Mouse (Mus musculus) right cerebral cortex, postnatal 25 days (tissue): ENCODE results near the gene Acadvl.

Experiments used
- DNase-seq: peaks from one replicate; pipeline ENCODE4 v3.0.0; 2022

The Acadvl gene

DNA sequence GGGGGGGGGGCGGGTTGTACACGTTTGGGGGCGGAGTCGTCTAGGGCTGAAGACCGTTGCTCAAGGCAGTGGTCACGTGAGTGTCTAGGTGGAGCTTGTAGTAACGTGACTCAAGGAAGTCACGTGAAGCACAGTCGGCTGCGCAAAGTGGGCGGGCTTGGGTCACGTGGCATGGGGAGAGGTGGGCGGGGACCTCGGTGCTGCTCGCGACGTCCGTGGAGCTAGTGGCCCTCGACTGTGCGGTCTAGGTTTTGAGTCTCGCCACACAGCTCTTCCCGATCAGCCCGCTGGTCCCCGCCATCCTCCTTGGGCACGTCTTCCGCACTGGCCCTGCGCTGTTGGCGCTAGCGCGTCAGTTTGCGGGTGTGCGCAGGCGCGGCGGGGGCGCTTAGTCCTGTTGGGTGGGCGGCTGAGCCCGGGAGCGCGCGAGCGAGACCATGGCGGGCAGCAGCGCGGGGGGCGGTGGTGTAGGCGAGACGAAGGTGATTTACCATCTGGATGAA, 14.8 kb downstream of the Acadvl start, which contains the start of gene Dvl2:
Gene Dvl2 (plus strand): TSS at position 200 of the 503 bp plus-strand sequence.
- peak; percentile 89 for DNase-seq

DNA sequence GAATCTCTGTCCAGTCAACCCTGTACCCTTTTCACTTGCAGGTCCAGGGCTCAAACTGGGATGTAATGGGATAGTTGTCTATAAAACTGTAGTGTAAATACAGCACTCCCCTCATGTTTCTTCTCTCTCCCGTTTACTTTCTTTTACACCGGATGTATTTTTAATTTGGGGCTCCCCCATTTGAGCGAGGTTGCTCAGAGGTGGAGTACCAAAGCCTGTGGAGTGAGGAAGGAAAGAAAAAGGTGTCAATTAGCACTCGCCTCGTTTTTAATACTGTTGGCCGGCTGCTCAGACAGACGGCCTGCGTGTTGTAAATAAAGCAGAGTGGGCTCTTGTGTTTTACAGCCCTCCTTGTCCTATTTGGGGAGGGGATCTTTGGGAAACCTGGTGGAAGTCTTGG, 15.5 kb downstream of the Acadvl start:
- DNase-seq: no peak

GRCm38 (mm10) chr11:69998567-69999491, 16.4 kb downstream of the Acadvl start:
- no peak for DNase-seq

DNA sequence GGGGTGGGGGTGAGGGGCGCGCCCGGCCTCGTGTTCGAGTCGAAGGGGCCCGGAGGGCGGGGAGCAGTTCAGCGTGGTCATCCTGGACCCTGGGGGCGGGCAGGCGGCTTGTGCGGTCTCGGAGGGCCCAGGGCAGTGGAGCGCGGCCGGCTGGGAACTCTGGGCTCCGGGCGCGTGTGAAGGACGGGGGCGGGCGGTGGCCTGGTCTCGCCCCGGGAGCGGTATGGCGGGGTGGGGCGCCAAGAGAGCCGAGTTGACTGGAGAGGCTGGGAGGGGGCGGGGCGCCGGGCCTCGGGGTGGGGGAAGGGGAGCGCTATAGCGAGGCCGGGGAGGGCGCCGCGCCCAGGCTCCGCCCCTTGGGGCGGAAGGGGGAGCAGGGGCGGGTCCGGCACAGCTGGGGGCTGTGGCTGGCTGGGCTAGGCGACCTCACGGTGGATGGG, 18.1 kb downstream of the Acadvl start:
- peak; percentile 72 for DNase-seq

DNA sequence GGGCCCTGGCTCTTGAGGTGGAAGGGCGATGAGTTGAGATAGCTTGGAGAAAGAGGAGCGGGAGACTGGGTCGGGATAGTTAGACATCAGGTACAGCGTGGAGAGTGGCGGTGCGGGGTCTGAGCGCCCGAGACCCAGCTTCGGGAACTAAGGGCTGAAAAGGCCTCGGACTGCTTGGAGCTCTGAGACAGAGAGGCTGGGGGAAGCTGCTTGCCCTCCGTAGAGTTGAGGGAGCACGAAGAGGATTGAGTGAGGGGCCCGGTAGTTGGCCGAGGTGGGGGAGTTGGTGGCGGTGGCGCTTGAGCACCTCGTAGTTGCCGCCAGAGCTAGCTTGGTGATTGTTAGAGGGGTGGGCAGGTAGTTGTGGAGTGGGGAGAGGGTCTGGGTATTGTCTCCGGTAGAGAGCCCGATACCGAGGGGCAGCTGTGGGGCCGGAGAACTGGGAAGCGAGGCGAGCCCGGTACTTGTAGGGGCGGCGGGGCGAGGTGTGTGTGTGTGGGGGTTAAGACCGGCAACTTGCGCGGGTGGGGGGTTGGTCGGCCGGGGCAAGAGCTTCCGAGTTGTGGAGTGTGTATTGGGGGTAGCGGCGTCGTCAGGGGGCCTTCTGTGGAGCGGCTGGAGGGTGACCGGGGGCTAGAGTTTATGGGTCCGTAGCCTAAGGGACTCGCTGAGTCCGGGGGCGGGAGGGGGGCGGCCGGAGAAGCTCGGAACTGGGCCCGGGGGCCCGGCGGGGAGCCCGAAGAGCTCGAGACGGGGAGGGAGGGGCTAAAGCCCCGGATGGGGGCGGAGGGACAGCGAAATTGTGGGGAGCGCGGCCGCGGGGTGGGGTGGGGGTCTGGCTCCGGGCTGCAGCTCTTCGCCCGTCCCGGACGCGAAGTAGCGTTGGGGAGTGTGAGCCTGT, 18.8 kb downstream of the Acadvl start:
- no peak for DNase-seq

GRCm38 (mm10) chr11:69995391-69995960, 19.7 kb downstream of the Acadvl start, which contains the start of gene Phf23:
Phf23 (plus strand) TSS chr11:69995777.
- peak; percentile 97 for DNase-seq

DNA sequence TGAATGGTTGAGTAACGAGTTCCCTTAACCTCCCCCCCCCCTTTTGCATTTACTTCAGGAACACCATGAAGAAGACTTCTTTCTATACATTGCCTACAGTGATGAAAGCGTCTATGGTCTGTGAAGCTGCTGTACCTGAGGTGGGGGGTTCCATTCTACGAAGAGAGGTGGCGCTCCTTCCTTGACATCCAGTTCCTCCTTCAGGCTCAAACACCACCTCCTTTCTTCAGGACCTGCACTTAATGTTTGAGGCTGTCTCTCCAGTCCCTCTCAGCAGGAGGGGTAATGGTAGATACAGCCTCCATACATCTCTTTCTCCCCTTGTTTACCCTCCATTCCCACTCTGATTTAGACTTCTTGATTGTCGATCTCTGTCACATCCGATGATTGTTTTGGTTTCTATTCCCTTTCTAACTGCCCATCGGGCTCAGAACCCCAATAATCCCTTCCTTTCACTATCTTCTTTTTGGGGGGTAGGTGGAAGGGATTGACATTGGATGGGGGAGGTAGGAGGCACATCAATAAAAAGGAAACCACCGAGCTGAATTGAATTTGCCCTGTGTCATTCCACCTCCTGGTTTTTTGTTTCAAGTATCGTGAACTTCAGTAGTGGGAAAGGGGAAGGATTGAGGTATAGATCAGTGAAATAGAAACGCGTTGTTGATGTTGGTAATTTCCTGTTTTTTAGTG, 20.7 kb downstream of the Acadvl start:
- DNase-seq: no peak

DNA sequence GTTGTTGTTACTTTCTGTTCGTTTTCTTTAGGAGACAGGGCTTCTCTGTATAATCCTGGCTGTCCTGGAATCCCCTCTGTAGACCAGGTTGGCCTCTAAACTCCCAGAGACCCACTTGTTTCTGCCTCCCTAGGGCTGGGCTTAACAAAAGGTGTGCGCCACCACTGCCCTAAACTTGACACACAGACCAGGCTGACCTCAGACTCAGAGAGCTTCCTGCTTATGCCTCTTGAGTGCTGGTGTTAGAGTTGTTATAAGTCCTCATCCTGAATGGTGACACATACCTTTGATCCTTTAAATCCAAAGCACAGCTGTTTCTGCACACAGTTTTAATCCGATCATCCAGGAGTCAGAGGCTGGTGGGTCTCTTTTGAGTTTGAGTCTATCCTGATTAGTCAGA, 22.3 kb downstream of the Acadvl start:
- DNase-seq: no peak

DNA sequence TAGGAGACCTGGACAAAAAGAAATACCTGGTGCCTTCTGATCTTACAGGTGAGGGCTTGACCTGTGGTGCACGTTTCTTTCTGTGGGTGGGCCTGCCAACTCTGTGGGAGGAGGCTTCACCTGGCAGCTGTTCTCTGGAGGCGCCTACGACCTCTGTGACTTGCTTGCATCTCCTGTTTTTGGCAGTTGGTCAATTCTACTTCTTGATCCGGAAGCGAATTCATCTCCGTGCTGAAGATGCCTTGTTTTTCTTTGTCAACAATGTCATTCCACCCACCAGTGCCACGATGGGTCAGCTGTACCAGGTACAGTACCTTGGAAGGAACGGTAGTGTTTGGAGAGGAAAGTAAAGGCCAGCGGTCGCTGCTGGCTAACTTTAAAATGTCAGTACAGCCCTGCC, 22.8 kb downstream of the Acadvl start:
- DNase-seq: no peak

DNA sequence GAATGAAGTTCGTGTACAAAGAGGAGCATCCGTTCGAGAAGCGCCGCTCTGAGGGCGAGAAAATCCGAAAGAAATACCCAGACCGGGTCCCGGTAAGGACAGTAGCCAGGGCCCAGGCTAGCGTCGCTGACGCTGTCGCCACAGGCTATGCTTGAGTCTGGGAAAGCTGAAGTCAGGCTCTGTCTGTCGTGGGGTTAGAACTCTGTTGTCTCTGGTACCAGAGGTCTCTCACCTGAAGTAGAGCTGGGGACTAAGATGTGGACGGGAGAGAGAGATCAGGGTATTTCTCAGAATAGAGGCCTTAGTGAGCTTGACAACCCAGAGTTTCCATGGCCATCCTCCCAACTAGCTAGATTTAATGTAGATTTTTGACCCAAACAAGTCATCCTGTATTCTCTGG, 23.5 kb downstream of the Acadvl start:
- no peak for DNase-seq

GRCm38 (mm10) chr11:69990850-69991691, 24.1 kb downstream of the Acadvl start, which contains the start of gene Gabarap:
Gabarap (plus strand) TSS chr11:69991143.
- DNase-seq: peak; percentile 95

- DNase-seq: no peak
Observed at GRCm38 (mm10) chr11:69989949-69990348, 25.3 kb downstream of the Acadvl start.

GRCm38 (mm10) chr11:69984431-69984830, 30.8 kb downstream of the Acadvl start:
- DNase-seq: no peak

DNA sequence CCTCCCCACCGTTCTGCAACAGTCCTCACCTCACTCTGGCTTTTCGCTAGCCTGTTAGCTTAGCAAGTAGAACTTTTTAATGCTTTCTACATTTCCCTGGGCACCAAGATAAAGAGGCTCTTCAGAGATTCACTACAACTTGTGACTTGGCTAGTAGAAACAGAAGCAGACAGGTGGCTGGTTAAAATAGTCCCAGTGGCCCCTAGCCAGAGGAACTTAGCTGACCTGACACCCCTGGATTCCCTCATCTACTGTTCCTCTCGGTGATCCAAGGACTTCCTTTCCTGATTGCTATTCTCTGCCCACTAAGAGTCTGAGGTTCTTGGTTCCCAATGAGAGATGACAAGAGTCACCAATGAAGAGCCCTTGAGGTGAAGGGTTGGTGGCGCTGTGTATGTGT, 31.8 kb downstream of the Acadvl start:
- DNase-seq: no peak

GRCm38 (mm10) chr11:69982877-69983276, 32.3 kb downstream of the Acadvl start:
- DNase-seq: no peak

DNA sequence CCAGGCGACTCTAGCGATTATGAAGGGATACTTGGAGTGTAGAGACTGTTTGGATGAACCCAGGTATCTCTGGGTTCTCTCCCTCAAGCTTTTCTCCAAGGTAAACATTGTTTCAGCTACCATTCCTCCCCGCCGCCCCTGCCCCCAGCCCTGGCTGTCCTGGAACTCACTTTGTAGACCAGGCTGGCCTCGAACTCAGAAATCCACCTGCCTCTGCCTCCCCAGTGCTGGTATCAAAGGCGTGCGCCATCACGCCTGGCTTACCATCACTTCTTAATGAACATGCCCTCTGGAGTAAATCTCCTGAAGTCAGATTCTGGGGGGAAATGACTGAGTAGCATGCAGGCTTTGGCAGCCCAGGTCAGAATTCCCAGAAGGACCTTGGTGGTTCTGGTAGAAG, 33.0 kb downstream of the Acadvl start, which contains the start of gene Elp5:
Gene Elp5 (minus strand): TSS at position 293 of the 400 bp plus-strand sequence.
- no peak for DNase-seq

DNA sequence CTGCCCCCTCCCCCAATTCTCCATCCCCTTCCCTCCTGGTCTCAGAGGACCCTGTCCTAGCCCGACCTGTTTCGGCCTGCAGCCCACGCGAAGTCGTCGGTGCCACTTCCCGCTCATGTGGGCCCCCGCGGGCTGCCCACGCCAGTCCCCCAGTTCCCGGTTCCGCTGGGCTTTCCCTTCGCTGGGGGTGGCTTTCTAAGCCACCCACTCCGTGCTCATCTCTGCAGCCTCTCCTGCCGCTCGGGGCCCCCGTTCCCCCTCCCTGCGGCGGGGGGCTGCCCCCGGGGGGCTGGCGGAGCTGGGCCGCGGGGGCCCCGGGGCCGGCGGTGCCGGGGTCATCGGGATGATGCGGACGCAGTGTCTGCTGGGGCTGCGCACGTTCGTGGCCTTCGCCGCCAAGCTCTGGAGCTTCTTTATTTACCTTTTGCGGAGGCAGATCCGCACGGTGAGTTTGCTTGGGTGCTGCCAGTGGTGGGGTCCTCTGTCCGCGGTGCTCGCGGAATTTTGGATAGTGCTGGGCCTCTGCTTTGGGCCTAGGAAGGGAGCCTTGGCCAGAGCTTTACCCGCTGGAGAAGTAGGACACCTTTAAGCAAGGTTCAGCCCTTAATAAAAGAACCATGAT, 34.0 kb downstream of the Acadvl start, which contains the start of gene Ctdnep1:
Gene Ctdnep1 (plus strand): TSS at position 16 of the 622 bp plus-strand sequence.
- peak; percentile 46 for DNase-seq

GRCm38 (mm10) chr11:69980196-69981140, 34.7 kb downstream of the Acadvl start:
- DNase-seq: peak; percentile 98

DNA sequence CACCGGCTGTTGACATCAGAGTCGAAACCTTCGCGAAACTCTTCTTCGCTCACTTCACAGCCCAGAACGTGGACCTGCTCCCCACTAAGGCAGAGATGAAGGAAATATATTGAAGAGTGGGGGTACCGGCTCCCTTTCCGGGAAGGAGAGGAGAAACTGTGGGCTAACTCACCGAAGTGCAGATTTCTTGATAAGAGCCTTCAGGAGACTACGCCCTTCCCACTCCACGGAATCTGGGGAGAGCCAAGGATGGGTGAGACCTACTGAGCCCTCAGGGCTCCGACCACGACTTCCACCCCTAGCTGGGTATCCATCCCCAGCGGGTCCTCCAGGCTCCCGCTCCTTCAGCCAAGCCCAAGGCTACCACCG, 35.4 kb downstream of the Acadvl start:
- DNase-seq: no peak
